Mouse (Mus musculus): ENCODE data around the gene Cd4. TPM values are rescaled to one million over a fixed set of nuclear protein-coding genes. Genes with fewer than 3 reads are reported as not detected.

The Cd4 gene
- polyA plus RNA-seq, 1 experiment = 0.14 TPM

- no peak for DNase-seq (ENCODE audit: low read depth)
- TF ChIP-seq POLR2A (IDR thresholded peaks at IDR 0.05; ENCODE audit: borderline replicate concordance, extremely low read depth, insufficient read depth, insufficient read length, poor library complexity, severe bottlenecking) (no peak), CTCF (IDR thresholded peaks at IDR 0.05; ENCODE audit: borderline replicate concordance, extremely low read depth, insufficient read depth, insufficient read length) (no peak)
Measured at GRCm38 (mm10) chr6:124816611-124817010, 71.4 kb downstream of the Cd4 start.

GRCm38 (mm10) chr6:124814858-124815774 is 72.9 kb downstream of the Cd4 start:
- TF ChIP-seq CTCF (IDR thresholded peaks at IDR 0.05; ENCODE audit: borderline replicate concordance, extremely low read depth, insufficient read depth, insufficient read length) (no peak), POLR2A (IDR thresholded peaks at IDR 0.05; ENCODE audit: borderline replicate concordance, extremely low read depth, insufficient read depth, insufficient read length, poor library complexity, severe bottlenecking) (no peak)
- DNase-seq (ENCODE audit: low read depth) = peak; percentile 33

Other genes starting within 250 kb of the Cd4 start
- gene Lpcat3, start 225.2 kb downstream of the Cd4 start, polyA plus RNA-seq (2012; rRNA removed) = 54.8 and 58.7 TPM in 2 replicates
- 95.2 and 132 TPM in 2 replicates for gene Emg1, start 176.0 kb downstream of the Cd4 start, polyA plus RNA-seq (2012; rRNA removed)
- 168 and 174 TPM in 2 replicates for gene Phb2, start 175.9 kb downstream of the Cd4 start, polyA plus RNA-seq (2012; rRNA removed)
- gene Ptpn6, start 149.5 kb downstream of the Cd4 start, polyA plus RNA-seq (2012; rRNA removed) = 2.6 and 2.9 TPM in 2 replicates
- 429 and 583 TPM in 2 replicates for gene Grcc10, start 146.8 kb downstream of the Cd4 start, polyA plus RNA-seq (2012; rRNA removed)
- gene Gm45234, start 132.2 kb downstream of the Cd4 start, polyA plus RNA-seq (2012; rRNA removed) = not detected in 2 replicates
- gene Atn1, start 131.7 kb downstream of the Cd4 start, polyA plus RNA-seq (2012; rRNA removed) = 62.8 and 136 TPM in 2 replicates
- 48.6 and 69.6 TPM in 2 replicates for gene Eno2, start 118.5 kb downstream of the Cd4 start, polyA plus RNA-seq (2012; rRNA removed)
- 5.6 and 8.7 TPM in 2 replicates for gene Lrrc23, start 108.5 kb downstream of the Cd4 start, polyA plus RNA-seq (2012; rRNA removed)
- 5.3 and 5.7 TPM in 2 replicates for gene Spsb2, start 79.6 kb downstream of the Cd4 start, polyA plus RNA-seq (2012; rRNA removed)
- 318 and 333 TPM in 2 replicates for gene Tpi1, start 73.9 kb downstream of the Cd4 start, polyA plus RNA-seq (2012; rRNA removed)
- 157 and 162 TPM in 2 replicates for gene Usp5, start 58.7 kb downstream of the Cd4 start, polyA plus RNA-seq (2012; rRNA removed)
- gene Cdca3, start 58.7 kb downstream of the Cd4 start, polyA plus RNA-seq (2012; rRNA removed) = 49.5 and 122 TPM in 2 replicates
- gene Gnb3, start 47.9 kb downstream of the Cd4 start, polyA plus RNA-seq (2012; rRNA removed) = 1.9 and 2.6 TPM in 2 replicates
- 123 and 173 TPM in 2 replicates for gene P3h3, start 30.5 kb downstream of the Cd4 start, polyA plus RNA-seq (2012; rRNA removed)
- gene Gpr162, start 24.2 kb downstream of the Cd4 start, polyA plus RNA-seq (2012; rRNA removed) = 107 and 117 TPM in 2 replicates
- 3.8 and 4.5 TPM in 2 replicates for gene Lag3, start 23.5 kb upstream of the Cd4 start, polyA plus RNA-seq (2012; rRNA removed)
- 2,630 and 3,258 TPM in 2 replicates for gene Ptms, start 31.9 kb upstream of the Cd4 start, polyA plus RNA-seq (2012; rRNA removed)
- gene Mlf2, start 43.2 kb upstream of the Cd4 start, polyA plus RNA-seq (2012; rRNA removed) = 551 and 626 TPM in 2 replicates
- 130 and 170 TPM in 2 replicates for gene Cops7a, start 77.3 kb upstream of the Cd4 start, polyA plus RNA-seq (2012; rRNA removed)
- gene Pianp, start 108.5 kb upstream of the Cd4 start, polyA plus RNA-seq (2012; rRNA removed) = 49.8 and 68.1 TPM in 2 replicates
- gene Zfp384, start 120.9 kb upstream of the Cd4 start, polyA plus RNA-seq (2012; rRNA removed) = 107 and 118 TPM in 2 replicates
- 127 and 169 TPM in 2 replicates for gene Ing4, start 151.5 kb upstream of the Cd4 start, polyA plus RNA-seq (2012; rRNA removed)
- 29.5 and 32.6 TPM in 2 replicates for gene Acrbp, start 161.5 kb upstream of the Cd4 start, polyA plus RNA-seq (2012; rRNA removed)
- 1.0 and 1.2 TPM in 2 replicates for gene Lpar5, start 179.7 kb upstream of the Cd4 start, polyA plus RNA-seq (2012; rRNA removed)
- 69.8 and 142 TPM in 2 replicates for gene Chd4, start 207.8 kb upstream of the Cd4 start, polyA plus RNA-seq (2012; rRNA removed)
- 32.6 and 34.6 TPM in 2 replicates for gene Nop2, start 243.7 kb upstream of the Cd4 start, polyA plus RNA-seq (2012; rRNA removed)

Measured in brain, embryonic 14.5 days (tissue).